Mouse (Mus musculus) adrenal gland, postnatal 25 days (tissue): ENCODE measurements at regions not wholly inside any gene's neighbourhood (a gene's known extent, or its start where the extent isn't known, plus 50 kb on each side); places are given as distances from the start of the nearest gene placed in this dataset.

Source experiments
- DNase-seq: peaks from one replicate; pipeline ENCODE4 v3.0.0; 2021; ENCODE audit warnings: mixed read lengths

DNA sequence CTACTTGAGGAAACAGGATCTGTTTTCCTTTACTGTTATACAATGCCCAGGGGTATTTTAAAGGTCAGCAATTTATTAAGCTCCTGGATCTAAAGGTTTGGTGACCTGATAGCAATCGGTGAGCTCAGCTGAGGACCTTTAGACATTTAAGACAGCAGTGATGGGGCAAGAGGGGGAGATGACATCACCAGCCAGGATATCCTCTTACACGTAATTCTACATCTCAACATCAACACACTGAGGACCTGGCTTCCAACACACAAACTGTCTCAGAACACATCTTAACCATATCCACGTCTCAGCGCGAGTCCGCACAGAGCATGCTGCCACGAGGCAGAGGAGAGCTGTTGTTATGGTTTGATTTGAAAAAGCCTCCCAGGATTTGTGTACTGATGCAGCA lies 69.2 kb downstream of the Nhlrc3 start:
- DNase-seq: no peak

DNA sequence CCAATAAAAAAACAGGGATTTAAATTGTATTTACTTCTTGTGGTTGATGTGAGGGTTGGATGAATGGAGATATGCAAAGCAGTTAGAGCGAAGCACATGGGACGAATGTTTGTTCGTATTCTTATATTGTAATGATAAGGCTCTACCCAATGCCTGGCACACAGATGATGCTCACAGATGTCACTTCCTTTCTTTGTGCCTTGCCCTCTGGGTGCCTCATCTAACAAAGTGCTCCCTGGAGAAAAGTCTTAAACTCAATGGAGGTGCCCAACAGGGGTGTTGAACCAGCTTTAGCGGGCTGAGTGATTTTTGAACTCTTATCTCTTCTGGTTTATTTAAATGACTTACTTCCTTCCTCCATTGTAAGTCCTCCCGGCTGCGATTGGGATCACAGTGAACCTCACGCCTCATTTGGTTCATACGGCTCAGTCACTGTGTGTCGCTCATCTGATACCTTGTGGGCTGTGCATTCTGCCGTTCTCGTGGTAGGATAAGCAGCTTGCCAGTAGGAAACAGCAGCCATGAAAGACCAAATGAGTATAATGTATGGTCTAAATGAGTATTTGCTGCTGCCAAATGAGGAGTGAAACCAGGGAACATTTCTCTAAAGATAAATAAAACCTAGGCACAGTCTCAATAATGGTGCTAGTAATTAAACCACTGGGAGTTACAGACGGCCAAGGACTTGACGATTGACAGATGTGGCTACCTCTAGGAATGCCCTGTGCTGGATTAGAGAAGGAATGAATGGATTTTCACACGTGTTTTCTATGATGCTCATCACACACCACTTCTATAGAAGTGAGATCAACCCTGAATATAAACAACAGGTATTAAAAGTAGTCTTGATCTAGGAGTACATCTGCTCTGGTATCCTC lies 81.2 kb downstream of the Nhlrc3 start:
- DNase-seq: no peak

DNA sequence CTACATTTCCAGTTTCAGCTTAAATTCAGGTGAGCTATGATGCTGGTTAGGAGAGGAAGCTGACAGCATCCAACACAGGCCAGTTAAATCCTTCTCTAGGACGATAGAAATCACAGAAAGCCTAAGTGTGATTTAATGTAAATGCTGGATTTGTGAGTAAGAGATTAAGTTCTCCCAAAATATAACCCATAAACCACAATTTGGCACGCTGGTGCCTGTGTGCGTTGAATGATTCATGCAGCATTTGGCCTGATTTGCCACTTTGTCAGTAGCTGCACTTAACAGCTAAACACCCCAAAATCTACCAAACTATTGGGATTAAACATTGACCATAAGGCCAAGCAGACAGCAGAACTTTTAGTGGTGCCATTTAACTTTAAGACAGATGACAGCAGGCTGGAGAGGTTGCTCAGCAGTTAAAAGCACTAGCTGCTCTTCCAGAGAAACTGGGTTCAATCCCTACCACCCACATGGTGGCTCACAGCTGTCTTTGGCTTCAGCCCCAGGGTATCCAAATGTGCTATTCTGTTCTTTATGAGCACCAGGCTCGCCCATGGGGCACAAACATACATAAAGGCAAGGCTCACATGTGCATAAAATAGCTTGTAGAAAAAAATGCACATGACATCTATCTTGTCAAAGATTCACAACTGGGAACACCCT lies 83.5 kb downstream of the Nhlrc3 start:
- no peak for DNase-seq

DNA sequence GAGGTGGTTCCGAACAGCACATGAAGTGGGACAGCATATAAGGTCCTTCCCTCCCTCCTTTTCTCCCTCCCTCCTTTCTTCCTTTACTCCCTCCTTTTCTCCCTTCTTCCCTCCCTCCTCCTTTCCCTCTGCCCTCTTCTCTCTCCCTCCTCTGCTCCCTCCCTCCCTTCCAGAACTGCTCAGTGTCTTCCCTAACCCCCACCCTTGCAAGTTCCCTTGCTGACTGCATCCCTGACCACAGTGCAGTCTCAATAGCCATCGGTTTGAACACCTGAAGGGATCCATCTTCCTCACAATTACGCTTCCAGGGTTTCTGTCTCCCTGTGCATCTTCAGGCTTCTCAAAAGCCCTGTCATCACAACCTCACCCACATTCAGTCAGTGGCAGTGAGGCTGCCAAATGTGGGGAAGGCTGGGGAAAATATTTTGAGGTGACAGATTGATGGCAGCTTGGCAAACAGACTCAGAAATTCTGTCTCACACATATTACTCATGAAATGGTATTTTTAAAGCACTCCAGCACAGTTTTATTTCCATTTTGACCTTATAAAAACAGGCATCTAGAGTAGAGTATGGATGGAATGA lies 86.2 kb downstream of the Nhlrc3 start:
- DNase-seq: peak; percentile 3

DNA sequence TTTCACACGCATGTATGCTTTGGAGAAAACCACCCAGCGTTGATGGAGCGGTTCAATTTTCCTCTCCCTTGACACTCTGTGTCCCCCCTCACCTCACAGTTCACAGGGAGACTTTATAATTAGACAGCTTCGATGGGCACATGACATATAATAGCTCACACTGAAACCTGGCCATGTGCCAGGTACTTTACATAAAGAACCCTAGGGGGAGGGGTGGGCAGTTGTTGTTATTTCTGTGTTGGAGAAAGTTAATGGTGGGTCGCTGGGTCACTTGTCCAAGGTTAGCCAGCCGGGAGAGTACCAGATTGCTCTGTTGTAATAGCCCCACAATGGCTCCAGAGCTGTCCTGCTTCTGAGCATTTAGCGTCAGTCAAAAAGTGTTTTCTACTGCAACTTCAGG lies 90.2 kb downstream of the Nhlrc3 start:
- DNase-seq: no peak

DNA sequence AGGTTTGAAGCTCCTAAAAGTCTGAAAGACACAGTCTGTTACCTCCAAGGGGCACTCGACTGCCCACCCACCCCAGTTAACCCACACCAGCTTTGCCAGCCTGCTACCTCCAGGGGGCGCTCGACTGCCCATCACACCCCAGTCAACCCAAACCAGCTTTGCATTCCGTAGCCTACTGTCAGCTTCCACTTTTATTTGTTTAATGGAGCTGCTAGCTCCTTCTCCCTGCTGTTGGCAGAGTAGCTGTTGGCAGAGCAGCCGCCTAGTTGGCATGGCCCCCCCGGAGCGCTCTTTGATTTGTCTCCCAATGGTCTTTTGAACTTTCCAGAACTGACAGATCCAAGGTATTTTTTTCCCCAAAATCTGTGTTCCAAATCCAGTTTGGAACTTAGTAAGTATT lies 91.2 kb downstream of the Nhlrc3 start:
- peak; percentile 5 for DNase-seq

DNA sequence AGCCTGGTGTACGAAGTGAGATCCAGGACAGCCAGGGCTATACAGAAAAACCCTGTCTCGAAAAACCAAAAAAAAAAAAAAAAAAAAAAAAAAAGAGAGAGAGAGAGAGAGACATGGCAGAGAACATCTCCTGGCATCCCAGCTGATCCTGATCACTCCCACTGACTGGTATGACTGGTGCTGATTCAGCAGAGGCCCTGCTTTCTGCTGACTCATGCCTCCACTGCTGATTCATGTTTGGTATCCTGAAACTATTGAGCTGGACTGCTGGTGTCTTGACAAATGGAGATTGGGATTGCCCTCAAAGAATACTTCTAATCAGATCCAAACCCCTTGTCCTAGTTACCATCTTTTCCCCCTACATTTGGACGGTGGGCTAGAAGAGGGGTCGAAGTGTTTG lies 101.9 kb downstream of the Nhlrc3 start:
- DNase-seq: no peak

DNA sequence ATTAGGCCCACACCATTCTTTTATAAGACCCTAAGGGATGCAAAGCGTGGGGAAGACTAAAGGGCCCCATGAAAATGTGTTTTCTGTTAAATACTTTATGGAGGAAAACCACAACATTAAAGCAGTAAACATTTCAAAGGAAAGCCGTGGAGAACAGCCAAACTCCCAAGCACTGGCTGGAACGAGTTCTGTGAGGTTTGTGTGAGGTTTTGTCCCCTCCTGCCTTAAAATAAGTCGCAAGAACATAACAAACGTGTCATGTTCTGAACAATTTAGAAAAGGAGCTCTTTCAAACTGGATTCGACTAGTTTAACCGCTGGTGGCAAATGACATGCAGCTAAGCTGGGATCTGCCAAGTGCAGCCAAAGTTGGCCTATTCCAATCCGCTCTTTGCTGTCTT lies 109.4 kb downstream of the Nhlrc3 start:
- no peak for DNase-seq

DNA sequence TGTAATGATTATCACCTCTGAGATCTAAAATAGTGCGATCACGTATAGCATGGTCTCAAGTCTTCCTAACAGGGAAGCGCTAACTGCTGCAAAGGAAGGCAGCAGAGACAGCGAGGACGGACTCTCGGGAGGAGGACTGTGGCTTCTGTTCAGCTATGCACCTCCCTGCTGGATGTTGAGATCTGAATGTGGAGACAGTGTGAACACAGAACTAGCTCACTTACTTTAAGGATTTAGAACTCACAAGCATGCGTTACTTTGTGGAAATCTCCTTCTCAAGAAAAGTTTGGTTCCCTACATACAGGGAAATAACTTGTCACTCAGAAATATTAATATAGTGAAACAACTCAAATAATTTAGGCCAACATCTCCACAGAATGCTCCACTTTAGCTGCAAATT lies 109.8 kb downstream of the Nhlrc3 start:
- DNase-seq: no peak

DNA sequence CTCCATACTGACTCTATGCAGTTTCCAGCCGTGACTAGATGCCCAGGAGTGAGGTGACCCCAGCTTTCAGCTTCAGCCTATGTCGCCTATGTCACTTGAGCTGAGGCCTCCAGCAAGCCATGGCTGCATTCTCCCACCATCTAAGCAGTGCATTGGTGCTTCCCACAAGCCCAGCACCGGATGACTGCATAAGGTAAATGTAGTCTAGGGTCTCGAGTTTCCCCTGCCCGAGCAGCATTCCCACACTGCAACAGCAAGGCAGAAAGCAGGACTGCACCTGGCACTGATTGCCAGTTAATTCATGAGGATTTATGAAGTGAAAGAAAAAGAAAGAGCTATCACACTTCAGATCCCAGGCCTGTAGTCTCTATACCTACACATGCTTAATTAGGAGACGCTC lies 119.5 kb downstream of the Nhlrc3 start:
- DNase-seq: no peak

DNA sequence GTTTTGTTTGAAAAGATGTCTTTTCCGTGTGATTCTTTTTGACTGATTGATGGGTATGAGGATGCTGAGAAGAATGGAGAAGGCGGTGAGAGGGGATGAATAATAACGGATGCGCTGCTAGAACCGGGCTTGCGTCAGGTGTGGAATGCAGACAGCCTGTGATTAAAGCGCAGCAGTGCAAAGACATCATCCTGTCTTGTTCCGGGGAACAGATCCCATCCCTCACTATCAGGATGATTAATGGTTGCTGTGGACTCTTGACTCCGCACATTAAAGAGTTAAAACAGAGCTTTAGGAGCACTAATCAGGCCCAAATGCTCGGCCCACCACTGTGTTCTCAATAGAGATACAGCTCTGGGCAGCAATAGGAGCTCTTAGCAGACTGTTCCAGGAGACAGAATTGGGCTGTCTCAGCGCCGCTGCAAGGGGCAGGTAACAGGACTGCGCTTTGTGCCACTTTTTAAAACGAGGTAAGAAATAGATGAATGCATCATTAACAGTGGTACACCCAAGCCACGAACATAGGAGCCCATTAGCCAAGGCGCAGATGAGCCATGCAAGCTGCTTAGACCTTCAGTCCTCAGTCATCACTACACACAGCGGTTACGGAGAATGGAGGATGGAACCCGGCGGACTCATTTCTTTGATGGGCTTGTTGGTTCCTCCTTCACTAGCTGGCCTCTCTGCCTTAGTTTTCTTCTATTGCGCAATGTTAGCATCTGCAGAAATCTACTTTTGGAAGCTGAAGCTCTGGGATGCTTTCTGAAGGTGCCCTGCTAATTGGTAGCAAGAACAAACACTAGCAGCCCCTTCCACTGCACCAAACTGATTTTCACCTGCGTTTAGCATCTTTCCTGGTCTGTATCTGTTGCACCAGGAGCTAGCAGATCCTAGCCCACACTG lies 121.6 kb downstream of the Nhlrc3 start:
- no peak for DNase-seq

DNA sequence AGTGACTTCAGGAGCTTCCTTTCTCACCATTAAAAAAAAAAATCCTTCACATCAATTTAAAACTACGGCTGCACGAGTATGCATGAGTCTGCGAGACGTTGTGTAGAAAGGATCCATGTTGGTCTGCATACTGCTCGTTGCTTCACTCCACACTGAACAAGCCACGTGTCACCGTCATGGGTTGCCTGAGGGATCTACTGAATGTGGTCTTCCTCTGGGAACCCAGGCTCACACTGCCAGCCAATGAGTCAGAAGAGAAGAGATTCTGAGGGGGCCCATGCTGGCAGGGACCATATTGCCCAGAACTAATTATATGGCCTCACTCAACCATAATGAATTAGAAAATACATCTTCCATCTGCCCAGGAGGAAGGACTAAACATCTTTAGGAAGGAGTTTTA lies 124.6 kb downstream of the Nhlrc3 start:
- no peak for DNase-seq

DNA sequence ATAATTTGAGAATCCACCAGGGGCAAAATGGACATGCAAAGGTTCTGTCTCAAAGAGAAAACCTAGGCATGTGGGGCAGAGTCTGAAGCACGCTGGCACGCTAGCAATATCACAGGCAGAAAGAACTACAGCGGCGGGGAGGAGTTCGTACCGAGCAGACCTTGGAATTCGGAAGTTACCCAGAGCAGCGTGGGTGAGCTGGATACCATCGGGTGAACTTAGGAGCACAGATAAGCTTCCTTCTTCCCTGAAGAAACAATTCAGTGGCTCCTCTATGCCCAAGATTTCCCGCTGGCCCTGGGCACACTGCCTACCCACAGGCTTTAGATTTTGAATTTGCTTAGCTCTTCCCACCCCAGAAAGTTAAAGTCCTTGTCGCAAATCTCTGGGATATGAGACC lies 129.1 kb downstream of the Nhlrc3 start:
- peak; percentile 6 for DNase-seq

DNA sequence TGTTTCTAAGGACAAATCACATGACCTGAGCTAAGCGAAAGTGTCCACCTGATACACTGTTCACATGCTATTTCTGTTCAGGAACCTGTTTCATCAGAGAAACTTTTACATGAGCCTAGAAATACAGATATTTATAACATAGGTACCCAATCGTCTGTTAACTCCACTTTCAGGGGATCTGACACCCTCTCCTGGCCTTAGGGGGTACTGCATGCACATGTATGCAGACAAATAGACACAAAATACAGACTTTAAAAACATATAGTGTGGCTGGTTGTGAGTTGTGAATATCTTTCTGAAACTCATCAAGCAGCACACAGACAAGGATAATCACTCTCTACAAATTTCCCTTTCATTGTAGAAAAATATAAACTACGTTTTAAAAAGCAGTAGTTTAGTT lies 133.6 kb downstream of the Nhlrc3 start:
- peak; percentile 13 for DNase-seq

DNA sequence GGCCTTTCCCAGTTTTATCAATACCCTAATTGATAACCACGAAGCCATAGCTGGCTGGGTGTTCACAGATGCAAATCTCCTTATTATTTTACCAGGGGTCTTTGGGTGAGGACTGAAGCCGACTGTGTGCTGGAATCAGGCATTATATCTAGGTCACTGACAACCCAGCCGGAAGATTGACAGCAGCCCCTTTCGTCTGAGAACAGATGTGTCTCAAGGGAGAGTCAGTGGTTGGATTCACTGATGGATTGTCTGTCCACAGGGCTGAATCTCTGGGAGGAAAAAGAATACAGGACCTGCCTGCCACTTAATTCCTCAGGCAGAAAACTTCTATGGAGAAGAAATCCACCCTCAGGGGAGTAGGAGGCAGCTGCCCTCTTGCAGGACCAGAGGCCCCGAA lies 135.7 kb downstream of the Nhlrc3 start:
- DNase-seq: no peak

DNA sequence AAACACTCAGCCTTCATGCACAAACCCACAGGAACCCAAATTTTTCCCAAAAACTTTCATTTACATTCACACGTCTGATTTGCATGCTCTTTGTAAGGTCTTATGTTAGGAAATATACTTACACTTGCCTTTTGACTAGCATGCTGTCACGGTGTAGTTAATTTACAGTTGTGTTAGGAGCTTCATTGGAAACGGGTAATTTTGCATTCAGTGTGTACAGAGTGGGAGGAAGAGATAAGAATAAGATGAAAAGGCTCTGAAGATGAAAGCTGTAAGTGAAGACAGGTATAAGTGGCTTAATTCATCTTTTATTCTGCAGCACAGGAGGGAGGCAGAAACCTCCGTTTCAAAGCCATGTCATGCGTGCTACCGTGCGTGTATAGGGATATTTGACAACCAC lies 136.2 kb downstream of the Nhlrc3 start:
- DNase-seq: no peak

DNA sequence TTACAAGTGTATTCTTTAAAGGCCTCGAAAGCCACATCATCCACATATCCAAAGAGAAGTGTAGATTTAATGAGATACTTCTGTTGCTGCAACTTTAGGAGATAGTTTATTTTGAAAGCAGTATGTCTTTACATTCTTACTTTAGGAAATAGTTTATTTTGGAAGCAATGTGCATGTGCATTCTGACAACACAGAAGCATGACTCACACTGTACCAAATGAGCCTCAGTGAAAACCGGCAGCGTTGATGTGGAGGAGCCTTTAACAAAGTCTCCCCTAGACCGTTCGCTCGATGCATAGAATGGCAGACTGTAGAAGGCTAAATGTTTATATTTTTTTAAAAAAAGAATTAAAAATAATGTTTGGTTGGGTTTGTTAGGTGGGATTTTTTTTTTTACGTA lies 138.1 kb downstream of the Nhlrc3 start:
- DNase-seq: no peak

DNA sequence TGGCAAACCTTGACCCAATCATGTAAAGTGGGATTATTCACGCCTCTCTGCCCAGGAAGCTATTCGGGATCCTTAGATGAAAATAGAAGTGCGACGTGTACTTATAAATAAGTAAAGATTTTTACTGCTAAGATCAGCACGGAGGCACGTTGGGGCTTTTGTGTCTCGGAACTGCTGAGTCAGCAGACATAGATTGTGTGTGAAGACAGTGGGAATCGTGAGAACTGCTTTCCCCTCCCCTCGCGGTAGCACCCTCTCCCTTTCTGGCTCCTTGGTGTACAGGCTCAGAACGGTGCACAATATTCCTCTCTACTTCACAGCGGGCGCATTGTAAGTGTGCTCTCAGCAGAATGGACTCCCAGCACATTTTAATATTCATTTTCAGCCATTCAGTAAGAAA lies 138.7 kb downstream of the Nhlrc3 start:
- no peak for DNase-seq

DNA sequence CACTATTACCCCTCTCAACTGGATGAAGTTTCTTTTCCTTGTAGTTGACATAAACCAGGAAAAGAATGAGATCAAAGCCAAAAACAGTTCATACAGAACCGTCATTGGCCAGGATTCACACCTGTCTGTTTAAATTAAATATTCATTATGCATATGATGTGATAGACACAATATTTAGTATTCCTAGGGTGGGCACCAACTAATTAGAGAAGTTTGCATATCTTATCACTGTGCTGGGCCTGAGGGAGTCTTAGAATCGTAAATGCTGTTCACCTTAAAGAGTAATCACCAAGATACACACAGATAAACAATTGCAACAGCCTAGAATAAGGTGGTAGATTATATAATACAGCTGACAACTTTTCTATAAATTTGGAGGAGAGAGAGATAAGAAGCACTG lies 147.7 kb downstream of the Nhlrc3 start:
- no peak for DNase-seq
